Mouse (Mus musculus): ENCODE measurements around the gene Lrrc3b.

DNA sequence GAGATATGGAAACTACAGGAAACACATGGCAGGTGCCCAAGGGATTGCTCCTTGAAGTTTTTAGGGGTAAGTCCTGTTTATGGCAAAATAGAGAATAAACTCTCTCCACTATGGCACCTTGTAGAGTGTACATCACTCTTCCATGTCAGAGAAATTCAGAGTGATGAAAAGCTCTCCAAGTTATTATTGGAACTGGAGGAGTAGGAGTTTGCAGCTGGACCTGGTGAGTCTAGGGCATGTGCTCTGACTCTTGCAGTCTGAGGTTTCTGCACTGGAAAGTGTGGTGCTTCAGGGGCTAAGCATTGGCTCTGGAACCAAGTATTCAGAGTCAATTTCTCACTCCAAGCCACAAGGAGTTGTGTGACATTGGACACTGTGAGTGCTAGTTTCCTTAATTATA is 38.9 kb upstream of the Lrrc3b start:
- TF ChIP-seq CTCF (IDR thresholded peaks at IDR 0.05; ENCODE audit: extremely low read depth, insufficient read depth, insufficient read length, insufficient replicate concordance) (no peak), POLR2A (IDR thresholded peaks at IDR 0.05; ENCODE audit: low read depth, low read length) (no peak)

Measured in spleen, adult 2 months (tissue).